Mouse (Mus musculus) liver, adult (tissue): ENCODE results near the gene Gsta2.

Source experiments
- GATA4 ChIP-seq: IDR thresholded peaks from 2 replicates; pipeline ENCODE4 v1.6.1; 2014; ENCODE audit warnings: mild to moderate bottlenecking, low read length; ENCODE audit not compliant: insufficient replicate concordance

Gsta2 gene

GRCm38 (mm10) chr9:78355611-78356010 lies at the start of gene Gsta2:
TSS of gene Gsta2 (minus strand) at chr9:78355788.
- no peak for TF ChIP-seq GATA4

GRCm38 (mm10) chr9:78401596-78401995 lies 46.0 kb upstream of the Gsta2 start:
- no peak for TF ChIP-seq GATA4

GRCm38 (mm10) chr9:78400570-78400969 lies 45.0 kb upstream of the Gsta2 start:
- TF ChIP-seq GATA4: no peak

DNA sequence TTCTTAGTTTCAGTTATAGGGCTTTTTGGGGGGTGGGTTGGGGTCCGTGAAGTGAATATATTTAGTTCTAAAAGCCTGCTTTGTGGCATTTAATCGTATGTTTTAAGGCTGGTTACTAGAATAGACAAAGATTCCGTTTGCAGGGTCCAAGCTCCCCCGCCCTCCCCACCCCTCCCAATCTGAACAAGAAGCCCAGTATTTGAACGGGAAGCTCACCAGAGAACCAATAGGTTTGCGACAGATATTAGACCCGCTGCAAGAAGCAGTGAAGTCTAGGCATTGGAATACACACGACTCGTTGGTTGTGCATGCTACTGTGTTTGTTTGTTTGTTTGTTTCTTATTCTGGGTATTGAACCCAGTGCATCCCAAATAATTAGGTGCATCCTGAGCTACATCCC lies 40.9 kb upstream of the Gsta2 start:
- no peak for TF ChIP-seq GATA4

DNA sequence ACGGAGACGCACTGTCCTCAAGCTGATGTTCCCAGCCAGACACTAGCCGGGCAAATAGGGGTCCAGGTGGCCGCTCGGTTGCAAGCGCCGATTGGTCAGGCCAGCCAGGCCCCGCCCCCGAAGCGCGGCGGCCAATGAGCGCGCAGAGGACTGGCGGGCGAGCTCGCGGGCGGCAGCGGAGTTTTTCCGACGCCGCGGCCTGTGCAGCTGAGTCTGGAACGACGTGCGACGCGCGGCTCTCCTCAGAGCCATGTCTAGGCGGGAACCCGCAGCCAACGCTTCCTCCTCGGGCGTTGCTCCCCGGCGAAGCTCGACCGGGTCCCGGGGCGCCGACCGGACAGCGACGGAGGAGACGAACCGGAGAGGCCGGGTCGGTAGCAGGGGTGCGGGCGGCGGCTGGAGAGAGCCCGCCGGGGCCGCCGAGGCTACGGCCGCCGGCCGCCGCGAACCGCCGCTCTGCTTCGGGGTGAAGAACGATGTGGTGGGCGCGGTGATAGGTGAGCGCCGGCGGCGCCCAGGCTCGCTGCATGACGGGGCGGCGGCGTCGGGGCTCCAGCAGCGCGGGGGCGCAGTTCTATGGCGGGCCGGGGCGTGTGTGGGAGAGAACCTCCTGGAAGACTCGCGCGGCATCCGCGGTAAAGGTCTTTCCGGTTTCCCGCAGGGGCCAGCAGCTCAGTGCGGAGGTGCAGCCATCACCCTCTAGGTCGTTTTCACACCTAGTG lies 40.2 kb upstream of the Gsta2 start, which contains the start of gene Ddx43:
Ddx43 (plus strand) TSS at position 148 of the 722 bp plus-strand sequence.
- TF ChIP-seq GATA4: no peak

- TF ChIP-seq GATA4: no peak
These were observed 39.6 kb upstream of the Gsta2 start for GRCm38 (mm10) chr9:78395244-78395629.

GRCm38 (mm10) chr9:78394602-78395001 lies 39.0 kb upstream of the Gsta2 start:
- TF ChIP-seq GATA4: no peak

DNA sequence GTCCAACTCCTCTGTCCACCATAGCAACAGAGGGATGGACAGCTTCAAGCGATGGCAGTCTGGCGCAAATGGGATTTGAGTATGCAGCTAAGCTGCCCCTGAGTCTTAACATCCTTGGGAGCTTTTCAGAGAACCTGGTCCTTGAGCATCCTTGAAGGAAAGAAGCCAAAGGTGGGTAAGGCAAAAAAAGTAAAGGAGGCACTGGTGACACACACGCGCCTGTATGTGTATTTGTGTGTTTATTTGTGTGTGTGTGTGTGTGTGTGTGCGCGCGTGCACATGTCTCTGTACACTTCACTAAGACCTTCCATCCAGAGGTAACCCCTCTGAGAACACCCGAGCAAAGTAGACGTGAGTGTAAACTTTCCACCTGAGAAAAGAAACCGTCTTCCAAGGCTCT lies 38.2 kb upstream of the Gsta2 start:
- TF ChIP-seq GATA4: no peak

GRCm38 (mm10) chr9:78389981-78390380 lies 34.4 kb upstream of the Gsta2 start:
- TF ChIP-seq GATA4: no peak

- no peak for TF ChIP-seq GATA4
These were observed 31.4 kb upstream of the Gsta2 start for GRCm38 (mm10) chr9:78386947-78387346.

DNA sequence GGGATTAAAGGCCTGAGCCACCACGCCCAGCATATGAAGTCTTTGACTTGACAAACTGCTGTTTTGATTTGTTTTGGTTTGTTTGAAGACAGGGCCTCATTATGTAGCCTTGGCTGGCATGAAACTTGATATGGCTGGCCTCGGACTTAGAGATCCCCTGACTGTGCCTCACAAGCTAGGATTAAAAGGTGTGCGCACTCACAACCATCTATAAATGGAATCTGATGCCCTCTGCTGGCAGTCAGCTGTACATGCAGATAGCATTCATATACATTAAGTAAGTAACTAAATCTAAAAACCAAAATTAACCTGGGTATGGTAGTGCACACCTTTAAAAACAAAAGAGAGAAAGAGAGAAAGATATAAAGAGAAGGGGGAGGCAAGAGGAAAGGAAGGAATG lies 30.3 kb upstream of the Gsta2 start:
- no peak for TF ChIP-seq GATA4

GRCm38 (mm10) chr9:78378113-78378785 lies 22.7 kb upstream of the Gsta2 start, which contains the start of gene Ooep:
TSS of gene Ooep (minus strand) at chr9:78378725.
- no peak for TF ChIP-seq GATA4

DNA sequence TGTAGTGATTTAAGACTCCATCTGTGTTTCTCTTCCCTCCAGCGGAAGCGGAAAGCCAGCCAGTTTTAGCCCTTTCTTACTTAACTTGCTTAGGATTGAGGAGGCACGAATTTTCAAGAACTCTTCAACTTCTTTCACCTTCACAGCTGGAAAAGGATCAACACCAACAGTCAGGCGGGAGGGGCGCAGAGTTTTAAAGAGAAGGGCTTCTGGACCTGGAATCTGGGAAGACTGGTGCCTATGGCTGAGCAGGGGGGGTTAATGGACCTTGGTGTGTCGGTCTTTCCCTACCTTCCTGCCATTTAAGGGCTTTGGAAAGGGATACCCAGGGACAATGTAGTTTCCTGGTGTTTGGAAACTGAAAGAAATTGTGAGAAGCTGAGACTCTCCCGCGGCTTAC lies 22.0 kb upstream of the Gsta2 start:
- no peak for TF ChIP-seq GATA4

GRCm38 (mm10) chr9:78375486-78375885 lies 19.9 kb upstream of the Gsta2 start:
- no peak for TF ChIP-seq GATA4

- no peak for TF ChIP-seq GATA4
These were observed 19.3 kb upstream of the Gsta2 start for GRCm38 (mm10) chr9:78374885-78375389.

DNA sequence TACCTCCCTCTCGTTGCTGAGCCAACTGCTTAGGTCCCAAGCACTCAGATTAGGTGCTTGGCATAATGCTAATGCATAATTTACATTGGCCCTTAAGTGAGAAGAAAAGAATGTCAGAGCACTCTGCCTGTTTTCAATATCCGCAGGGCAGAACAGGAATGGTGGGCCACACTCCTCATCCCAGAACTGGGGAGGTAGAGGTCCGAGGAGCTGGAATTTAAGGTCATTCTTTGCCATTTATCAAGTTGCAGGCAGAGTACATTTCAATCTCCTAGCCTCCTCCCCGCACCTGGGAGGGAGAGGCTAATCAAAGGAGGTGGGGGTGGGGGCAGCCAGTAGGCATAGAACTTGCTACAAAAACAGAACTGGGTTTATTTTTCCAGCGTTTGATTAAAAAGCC lies 18.8 kb upstream of the Gsta2 start:
- no peak for TF ChIP-seq GATA4

DNA sequence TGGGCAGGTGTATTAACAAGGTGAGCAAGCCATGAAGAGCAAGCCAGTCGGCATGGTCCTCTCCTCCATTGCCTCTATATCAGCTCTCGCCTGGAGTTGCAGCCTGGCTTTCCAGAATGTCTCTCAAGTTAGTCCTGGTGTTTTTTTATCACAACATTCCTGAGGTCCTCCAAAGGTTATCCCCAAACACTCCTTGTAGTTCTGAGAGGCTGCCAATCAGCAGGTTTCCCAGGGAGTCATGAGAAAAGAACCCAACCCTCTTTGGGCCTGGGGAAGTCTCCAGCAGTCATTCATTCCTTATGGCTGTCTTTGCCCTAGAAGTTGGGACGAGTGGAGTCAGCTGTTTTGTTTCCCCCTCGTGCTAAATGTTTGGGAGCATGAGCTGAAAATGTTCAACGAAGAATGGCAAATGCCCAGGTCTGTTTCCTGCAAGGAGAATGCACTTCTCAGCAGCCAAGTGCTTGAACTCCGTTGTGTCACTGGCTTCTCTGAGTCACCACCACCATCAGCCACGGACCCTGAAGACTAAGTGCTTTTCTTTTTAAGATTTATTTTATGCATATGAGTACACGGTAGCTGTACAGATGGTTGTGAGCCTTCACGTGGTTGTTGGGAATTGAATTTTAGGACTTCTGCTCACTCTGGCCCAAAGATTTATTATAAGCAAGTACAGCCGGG lies 17.4 kb upstream of the Gsta2 start:
- TF ChIP-seq GATA4: no peak

DNA sequence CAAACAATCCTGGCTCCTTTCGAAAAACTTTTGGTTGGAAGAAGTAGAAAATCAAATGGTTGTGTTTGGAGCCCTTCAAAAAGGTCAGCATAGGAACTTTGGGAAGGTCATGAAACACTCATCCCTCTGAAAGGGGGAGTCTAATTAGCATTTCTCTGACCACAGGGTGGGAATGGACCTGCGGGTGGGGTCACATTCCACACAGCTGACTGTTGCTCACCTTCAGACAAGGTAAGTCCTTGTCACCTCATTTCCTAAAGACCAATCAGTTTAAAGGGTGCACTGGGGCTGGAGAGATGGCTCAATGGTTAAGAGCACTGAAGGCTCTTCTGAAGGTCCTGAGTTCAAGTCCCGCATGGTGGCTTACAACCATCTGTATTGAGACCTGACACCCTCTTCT lies 15.9 kb upstream of the Gsta2 start:
- no peak for TF ChIP-seq GATA4
